Mouse (Mus musculus): ENCODE measurements around the gene Rin2. TPM values are rescaled to one million over a fixed set of nuclear protein-coding genes. Genes with fewer than 3 reads are reported as not detected.

Gene Rin2
- polyA plus RNA-seq, 1 experiment = 6.3 TPM

- WGBS = 83% methylated on average over 7 of the region's 7 CpGs
These were observed 55.9 kb downstream of the Rin2 start for GRCm38 (mm10) chr2:145730905-145731304.

DNA sequence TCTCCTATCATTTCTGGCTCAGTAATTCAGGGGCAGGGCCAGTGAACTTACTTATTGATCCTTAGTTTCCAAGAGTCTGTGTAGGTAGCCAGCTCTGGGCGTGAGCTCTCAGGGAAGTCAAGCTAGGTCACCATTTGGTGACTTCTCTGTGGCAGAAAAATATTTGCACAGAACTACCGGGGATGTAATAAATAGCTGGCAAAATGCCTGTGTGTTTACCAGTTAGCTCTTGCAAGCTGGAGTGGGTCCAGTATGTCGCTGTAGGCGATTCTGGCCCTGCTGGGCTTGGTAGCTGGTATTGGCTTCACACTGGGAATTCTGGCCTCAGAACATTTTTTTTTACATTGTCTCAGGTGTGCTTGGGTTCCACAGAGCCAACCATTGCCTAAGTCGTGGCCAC, 60.1 kb downstream of the Rin2 start:
- H3K27me3 ChIP-seq (ENCODE audit: control insufficient read depth, insufficient read depth, low read length) = no peaks in the 10 kb centered on the region
- H3K27ac ChIP-seq (ENCODE audit: insufficient read depth, low read depth, low read length) = no peak overlapping the region; the same call in 1 of the 2 replicates
- no peaks in the 10 kb centered on the region for H3K36me3 ChIP-seq (ENCODE audit: control insufficient read depth, insufficient read depth, low read length)
- no peak for TF ChIP-seq POLR2A (IDR thresholded peaks at IDR 0.05; ENCODE audit: low read depth, low read length)
- TF ChIP-seq CTCF (IDR thresholded peaks at IDR 0.05; ENCODE audit: extremely low read depth, insufficient read length, insufficient replicate concordance, low read depth, low read length) = no peak
- no peak overlapping the region for H3K4me3 ChIP-seq (ENCODE audit: low read depth, low read length)
- peaks cover 2% of the 10 kb centered on the region; the same call in 1 of the 2 replicates for H3K4me1 ChIP-seq (ENCODE audit: control insufficient read depth, insufficient read depth, insufficient read length, low read length)
- WGBS = 27% methylated on average over 5 of the region's 5 CpGs

More at GRCm38 (mm10) chr2:145730905-145731304, 55.9 kb downstream of the Rin2 start:
- H3K4me1 ChIP-seq (ENCODE audit: control insufficient read depth, insufficient read depth, insufficient read length, low read length) = peaks cover 2% of the 10 kb centered on the region; the same call in 1 of the 2 replicates
- H3K27me3 ChIP-seq (ENCODE audit: control insufficient read depth, insufficient read depth, low read length) = no peaks in the 10 kb centered on the region
- H3K4me3 ChIP-seq (ENCODE audit: low read depth, low read length) = no peak overlapping the region
- H3K36me3 ChIP-seq (ENCODE audit: control insufficient read depth, insufficient read depth, low read length) = no peaks in the 10 kb centered on the region
- H3K27ac ChIP-seq (ENCODE audit: insufficient read depth, low read depth, low read length) = no peak overlapping the region
- TF ChIP-seq POLR2A (IDR thresholded peaks at IDR 0.05; ENCODE audit: low read depth, low read length) (no peak), CTCF (IDR thresholded peaks at IDR 0.05; ENCODE audit: extremely low read depth, insufficient read length, insufficient replicate concordance, low read depth, low read length) (no peak)

- Histone ChIP-seq H3K4me3 (ENCODE audit: low read depth, low read length) (no peak overlapping the region), H3K27ac (ENCODE audit: insufficient read depth, low read depth, low read length) (no peak overlapping the region), H3K4me1 (ENCODE audit: control insufficient read depth, insufficient read depth, insufficient read length, low read length) (peaks cover 2% of the 10 kb centered on the region; the same call in 1 of the 2 replicates), H3K27me3 (ENCODE audit: control insufficient read depth, insufficient read depth, low read length) (no peaks in the 10 kb centered on the region), H3K36me3 (ENCODE audit: control insufficient read depth, insufficient read depth, low read length) (no peaks in the 10 kb centered on the region)
- 82% methylated on average over 1 of the region's 1 CpGs for WGBS
- no peak for TF ChIP-seq POLR2A (IDR thresholded peaks at IDR 0.05; ENCODE audit: low read depth, low read length)
These were observed 61.5 kb downstream of the Rin2 start for GRCm38 (mm10) chr2:145736543-145736942.

DNA sequence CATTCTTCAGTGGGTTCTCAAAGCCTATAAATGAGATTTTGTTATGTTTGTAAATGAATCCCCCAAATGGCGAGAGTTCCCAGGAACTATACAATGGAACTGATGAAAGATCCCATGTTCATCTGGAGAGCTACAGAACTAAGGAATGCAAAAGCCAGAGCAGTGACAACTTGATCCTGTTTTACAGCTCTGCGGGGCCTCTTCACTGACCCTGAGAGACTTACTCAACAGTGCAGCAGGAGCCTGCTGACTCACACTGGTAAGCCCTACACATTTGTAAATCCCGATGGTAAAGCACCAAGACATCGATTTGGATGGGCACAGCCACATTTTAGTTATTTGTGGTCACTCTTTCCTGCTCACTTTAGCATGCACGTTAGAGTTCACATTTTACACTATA, 62.2 kb downstream of the Rin2 start:
- TF ChIP-seq POLR2A (IDR thresholded peaks at IDR 0.05; ENCODE audit: low read depth, low read length) (no peak), CTCF (IDR thresholded peaks at IDR 0.05; ENCODE audit: extremely low read depth, insufficient read length, insufficient replicate concordance, low read depth, low read length) (no peak)
- H3K27ac ChIP-seq (ENCODE audit: insufficient read depth, low read depth, low read length) = no peak overlapping the region
- H3K36me3 ChIP-seq (ENCODE audit: control insufficient read depth, insufficient read depth, low read length) = no peaks in the 10 kb centered on the region
- 71% methylated on average over 5 of the region's 5 CpGs for WGBS
- H3K27me3 ChIP-seq (ENCODE audit: control insufficient read depth, insufficient read depth, low read length) = no peaks in the 10 kb centered on the region
- peaks cover 2% of the 10 kb centered on the region; the same call in 1 of the 2 replicates for H3K4me1 ChIP-seq (ENCODE audit: control insufficient read depth, insufficient read depth, insufficient read length, low read length)
- H3K4me3 ChIP-seq (ENCODE audit: low read depth, low read length) = no peak overlapping the region

DNA sequence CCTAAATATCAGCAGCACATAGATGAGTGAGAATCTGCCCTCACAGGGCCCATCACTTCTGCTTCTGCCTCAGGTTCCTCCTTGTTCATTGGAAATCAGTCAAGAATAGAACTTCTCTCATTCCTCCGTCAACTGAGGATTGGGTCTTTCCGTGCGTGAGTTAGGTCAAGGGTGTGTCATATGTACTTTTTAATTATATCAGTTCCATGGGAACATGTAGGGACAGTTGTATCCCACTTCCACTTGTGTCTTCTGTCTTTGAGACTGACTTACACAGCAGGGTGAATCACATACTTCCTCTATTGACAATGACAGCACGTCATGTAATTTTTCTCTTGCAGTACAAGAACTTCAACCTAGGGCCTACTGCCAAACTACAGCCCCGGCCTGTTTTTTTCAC, 65.7 kb downstream of the Rin2 start:
- Histone ChIP-seq H3K4me3 (ENCODE audit: low read depth, low read length) (no peak overlapping the region), H3K27me3 (ENCODE audit: control insufficient read depth, insufficient read depth, low read length) (no peaks in the 10 kb centered on the region), H3K27ac (ENCODE audit: insufficient read depth, low read depth, low read length) (peak overlapping the region; percentile 49; the same call in 1 of the 2 replicates), H3K4me1 (ENCODE audit: control insufficient read depth, insufficient read depth, insufficient read length, low read length) (no peaks in the 10 kb centered on the region), H3K36me3 (ENCODE audit: control insufficient read depth, insufficient read depth, low read length) (no peaks in the 10 kb centered on the region)
- no peak for TF ChIP-seq POLR2A (IDR thresholded peaks at IDR 0.05; ENCODE audit: low read depth, low read length)
- WGBS = 81% methylated on average over 5 of the region's 5 CpGs

DNA sequence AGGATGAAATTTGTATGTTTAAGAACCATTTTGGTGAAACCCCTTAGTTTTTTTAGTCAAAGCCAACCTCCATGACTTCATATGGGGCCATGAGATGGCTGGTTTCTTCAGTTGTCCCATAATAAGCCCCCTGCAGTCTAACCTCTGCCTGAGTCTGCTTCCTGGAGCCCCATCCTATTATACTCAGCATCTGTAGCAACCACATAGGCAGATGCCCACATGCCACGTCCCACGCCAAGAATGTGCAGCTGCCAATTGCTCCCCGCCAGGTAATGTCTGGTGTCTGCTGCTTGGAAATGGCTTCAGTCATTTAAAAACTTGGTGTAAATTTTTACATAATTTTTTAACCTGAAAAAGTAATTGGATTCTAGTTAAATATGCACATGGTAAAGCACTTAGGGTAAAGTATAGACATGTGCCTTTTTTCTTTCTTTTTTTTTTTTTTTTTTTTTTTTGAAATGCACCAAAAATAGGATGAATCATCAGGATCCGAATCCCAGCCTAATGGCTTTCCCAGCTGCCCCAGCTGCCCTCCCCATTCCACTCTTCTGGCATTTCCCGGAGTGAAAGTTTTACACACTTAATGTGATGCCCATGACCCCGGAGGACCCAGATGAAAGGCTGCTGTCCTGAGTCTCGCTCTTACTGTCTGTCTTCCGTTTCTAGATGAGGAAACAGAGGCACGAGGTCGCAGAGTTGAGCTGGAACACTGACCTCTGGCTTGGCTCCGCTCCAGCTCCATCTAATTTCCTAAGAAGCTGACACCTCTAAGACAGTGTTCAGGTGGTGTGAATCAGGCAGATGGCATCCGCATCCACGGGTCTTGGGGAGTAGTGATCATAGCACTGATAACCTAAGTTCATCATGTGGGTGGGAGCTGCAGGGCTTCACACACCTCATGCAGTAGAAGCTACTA, 68.0 kb downstream of the Rin2 start:
- H3K27me3 ChIP-seq (ENCODE audit: control insufficient read depth, insufficient read depth, low read length) = no peaks in the 10 kb centered on the region
- no peaks in the 10 kb centered on the region for H3K36me3 ChIP-seq (ENCODE audit: control insufficient read depth, insufficient read depth, low read length)
- H3K4me1 ChIP-seq (ENCODE audit: control insufficient read depth, insufficient read depth, insufficient read length, low read length) = no peaks in the 10 kb centered on the region
- no peak overlapping the region for H3K27ac ChIP-seq (ENCODE audit: insufficient read depth, low read depth, low read length)
- no peak overlapping the region for H3K4me3 ChIP-seq (ENCODE audit: low read depth, low read length)
- WGBS = 83% methylated on average over 13 of the region's 13 CpGs
- no peak for TF ChIP-seq POLR2A (IDR thresholded peaks at IDR 0.05; ENCODE audit: low read depth, low read length)
- TF ChIP-seq CTCF (IDR thresholded peaks at IDR 0.05; ENCODE audit: extremely low read depth, insufficient read length, insufficient replicate concordance, low read depth, low read length) = no peak

DNA sequence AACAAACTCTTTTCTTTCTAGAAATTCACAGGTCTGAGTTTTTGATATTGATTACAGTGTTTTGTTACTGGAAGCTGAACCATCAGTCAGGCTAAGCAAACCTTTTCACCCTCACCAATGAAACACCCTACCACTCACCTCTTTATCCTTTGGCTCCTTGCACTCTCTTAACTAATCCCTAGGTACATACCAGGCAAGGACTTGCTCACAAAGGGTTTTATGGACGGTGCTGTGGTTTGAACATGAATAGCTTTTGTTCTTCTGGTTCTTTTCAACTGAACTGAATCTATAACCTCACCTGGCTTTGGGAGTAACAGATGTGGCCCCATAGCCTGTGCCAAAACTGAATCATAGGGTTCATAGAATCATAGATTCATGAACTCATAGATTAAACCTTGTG, 71.4 kb downstream of the Rin2 start:
- H3K36me3 ChIP-seq (ENCODE audit: control insufficient read depth, insufficient read depth, low read length) = no peaks in the 10 kb centered on the region
- no peak overlapping the region for H3K4me3 ChIP-seq (ENCODE audit: low read depth, low read length)
- H3K4me1 ChIP-seq (ENCODE audit: control insufficient read depth, insufficient read depth, insufficient read length, low read length) = no peaks in the 10 kb centered on the region
- 43% methylated on average over 1 of the region's 1 CpGs for WGBS
- TF ChIP-seq POLR2A (IDR thresholded peaks at IDR 0.05; ENCODE audit: low read depth, low read length) (no peak), CTCF (IDR thresholded peaks at IDR 0.05; ENCODE audit: extremely low read depth, insufficient read length, insufficient replicate concordance, low read depth, low read length) (no peak)
- no peaks in the 10 kb centered on the region for H3K27me3 ChIP-seq (ENCODE audit: control insufficient read depth, insufficient read depth, low read length)
- no peak overlapping the region for H3K27ac ChIP-seq (ENCODE audit: insufficient read depth, low read depth, low read length)

All from small intestine, adult 2 months (tissue).